Mouse (Mus musculus) spleen, postnatal 14 days (tissue): ENCODE data around the gene Sugp2.
"Not testable (repeated sequence)": the region's sequence is repeated elsewhere in the genome, so short reads cannot be mapped to it uniquely, and the experiment has no call there.

Source experiments
- DNase-seq, 2 experiments: peaks; one replicate each; pipeline ENCODE4 v3.0.0; 2021 to 2022; ENCODE audit warnings: low spot score in 2 of 2

Sugp2 gene

DNA sequence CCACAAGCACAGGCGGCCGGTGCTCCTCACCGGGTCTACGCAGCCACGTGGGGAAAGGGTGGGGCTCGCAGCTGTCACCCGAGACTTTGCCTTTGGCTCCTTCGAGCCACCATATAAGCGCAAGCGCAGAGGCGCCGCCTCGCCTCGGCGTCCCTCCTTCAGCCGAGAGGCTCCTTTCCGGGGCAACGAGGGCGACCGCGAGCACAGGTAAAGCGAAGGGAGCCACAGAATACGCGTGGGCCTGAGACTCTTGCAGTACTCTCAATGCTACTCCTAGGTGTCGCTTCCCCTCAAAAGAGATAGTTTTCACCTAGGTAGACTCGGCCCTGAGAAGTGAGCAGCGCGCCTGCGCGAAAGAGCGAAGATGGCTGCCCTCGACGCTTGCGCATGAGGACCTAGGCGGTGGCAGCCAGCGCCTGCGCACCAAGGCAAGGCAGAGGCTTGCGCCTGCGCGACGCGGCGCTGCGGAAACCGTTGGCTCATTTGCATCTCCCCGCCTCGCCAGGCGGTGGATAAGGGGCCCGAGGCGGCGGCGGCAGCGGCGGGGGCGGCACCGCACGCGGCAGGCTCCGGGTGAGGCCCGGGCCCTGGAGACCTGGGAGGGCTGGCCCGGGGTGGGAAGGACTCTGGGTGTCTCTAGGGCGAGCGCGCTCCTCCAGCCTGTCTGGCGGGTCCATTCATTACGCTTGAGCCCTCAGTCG, at the start of gene Sugp2, which contains the start of gene Armc6:
Gene Sugp2, plus strand, starts transcription at position 147 of the 701 bp plus-strand sequence.
Gene Armc6, minus strand, starts transcription at position 387 of the 701 bp plus-strand sequence.
- peak; percentile 93 for DNase-seq

DNA sequence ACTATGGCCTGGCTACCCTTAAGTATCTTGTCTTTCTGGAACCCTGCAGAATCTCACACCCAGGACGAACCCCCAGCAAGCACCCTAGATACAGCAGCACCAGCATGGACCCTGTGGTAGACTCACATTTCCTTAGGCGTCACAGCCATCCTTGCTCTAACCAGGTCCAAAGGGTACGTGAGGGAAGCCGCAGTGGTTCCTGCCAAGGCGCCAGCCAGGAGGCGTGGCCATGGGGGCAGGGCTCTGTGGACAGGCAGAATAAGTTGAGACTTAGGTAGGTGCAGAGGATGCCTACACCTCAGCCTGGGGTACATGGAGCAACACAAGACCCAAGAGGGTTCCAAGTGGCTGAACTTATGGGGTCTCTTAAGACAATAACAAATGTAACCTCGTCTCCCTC, 45.3 kb upstream of the Sugp2 start:
- no peak for DNase-seq

DNA sequence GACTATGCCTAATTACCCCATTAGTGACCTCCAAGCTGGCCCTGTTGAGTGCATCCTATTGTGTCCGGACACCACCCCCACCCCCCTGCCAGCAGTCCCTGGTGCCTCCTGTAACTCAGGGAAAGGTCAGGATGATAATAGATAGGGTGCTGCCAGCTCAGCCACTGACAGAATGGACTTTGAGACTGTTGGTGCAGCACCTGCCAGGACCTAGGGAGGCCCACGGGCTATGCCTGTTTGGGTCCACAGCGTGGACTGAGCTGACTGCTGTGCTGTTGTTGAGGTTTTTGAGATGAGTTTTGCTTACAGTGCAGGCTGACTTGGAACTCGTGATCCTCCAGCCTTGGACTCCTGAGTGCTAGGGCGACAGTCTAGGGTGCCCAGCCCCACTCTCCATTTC, 40.8 kb upstream of the Sugp2 start:
- no peak for DNase-seq

DNA sequence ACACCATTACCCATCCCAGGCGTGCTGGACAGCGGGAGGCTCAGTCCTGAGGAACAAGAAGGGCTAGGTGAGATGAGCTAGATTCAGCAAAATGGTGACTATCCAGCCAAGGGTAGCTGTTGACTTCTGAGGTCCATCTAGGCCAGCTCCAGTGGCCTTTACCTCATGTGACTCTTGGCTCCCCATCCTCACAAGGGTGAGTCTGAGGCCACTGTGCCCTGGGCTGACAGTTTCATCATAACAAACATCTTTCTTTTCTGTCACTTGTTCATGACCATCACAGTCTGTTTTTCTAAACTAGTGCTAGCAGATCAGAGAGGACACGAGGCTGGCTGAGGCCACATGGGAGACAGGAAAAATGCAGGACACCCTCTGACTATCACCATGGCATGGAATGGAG, 39.8 kb upstream of the Sugp2 start:
- no peak for DNase-seq

DNA sequence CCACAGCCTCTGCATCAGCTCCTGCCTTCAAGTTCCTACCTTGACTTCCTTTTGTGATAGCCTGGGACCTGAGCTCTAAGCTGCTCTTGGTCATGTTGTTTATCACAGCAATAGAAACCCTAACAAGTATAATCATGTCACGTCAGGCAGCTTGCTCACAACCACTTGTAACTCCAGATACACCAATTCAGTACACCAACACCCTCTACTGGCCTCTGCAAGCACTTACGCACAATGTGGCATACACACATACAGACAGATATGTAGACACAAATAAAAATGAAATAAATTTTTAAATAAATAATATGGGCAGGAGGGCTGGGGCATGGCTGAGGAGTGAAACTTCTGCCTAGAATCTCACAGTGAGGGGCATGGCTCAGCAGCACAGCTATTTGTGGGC, 38.3 kb upstream of the Sugp2 start:
- no peak for DNase-seq

DNA sequence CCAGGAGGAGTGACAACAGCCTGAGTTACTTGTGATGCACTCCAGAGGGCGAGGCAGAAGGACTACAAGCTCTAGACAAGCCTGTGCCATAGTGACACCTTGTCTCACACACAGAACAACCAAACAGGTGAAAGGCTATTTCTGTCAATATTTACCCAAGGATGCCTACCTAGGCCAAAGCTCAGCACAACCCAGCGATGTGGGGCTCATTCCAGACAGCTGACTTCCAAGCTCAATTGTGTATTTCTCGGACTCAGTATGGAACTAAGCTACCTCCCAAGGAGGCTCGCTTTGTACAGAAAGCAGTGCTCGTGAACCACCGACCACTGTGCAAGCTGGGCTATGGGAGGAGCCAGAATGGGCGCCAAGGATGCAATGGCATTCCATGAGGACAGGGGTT, 36.4 kb upstream of the Sugp2 start:
- DNase-seq, result no peak

DNA sequence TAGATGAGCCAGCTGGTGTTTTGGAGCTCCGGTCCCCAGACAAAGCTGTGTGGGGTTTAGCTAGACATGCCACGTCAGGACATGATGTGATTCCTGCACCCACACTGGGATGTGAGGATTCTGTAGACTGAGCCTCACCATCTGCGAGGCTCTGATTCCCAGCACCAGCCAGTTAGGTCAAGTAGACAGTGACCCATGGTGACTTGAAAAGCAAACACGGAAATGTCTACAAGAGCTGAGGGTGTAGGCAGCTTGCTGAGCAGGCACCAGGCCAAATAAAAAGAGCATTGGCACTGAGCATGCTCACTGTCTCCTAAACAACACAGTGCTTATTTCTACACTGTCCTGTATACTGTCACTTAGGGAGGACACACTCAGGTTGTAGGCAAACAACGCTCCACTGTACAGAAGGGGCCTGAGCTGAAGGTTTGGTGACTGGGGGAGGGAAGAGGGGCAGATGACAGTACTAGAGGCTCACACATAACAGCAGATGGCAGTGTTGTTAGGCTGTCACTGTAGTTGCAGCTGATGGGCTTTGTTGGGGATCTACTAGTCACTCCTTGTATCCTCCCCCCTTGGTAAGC, 33.8 kb upstream of the Sugp2 start:
- no peak for DNase-seq

DNA sequence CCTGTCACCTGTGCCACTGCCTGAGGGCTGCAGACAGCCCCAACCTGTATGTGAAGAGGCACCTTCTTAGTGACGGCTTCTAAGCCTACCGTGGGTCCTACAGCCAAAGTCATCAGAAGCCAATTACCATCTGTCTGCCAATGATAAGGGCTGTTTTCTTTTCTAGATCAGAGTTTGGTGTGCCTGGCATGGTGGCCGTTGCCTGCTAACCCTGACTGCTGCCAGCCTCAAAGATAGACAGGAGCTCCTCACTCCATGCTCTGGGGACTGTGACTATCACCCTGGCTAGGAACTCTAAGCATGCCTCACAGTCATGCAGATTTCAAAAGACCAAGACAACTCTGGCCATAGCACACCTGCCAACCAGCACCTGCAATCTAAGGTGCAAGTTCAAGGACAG, 32.6 kb upstream of the Sugp2 start:
- no peak for DNase-seq

DNA sequence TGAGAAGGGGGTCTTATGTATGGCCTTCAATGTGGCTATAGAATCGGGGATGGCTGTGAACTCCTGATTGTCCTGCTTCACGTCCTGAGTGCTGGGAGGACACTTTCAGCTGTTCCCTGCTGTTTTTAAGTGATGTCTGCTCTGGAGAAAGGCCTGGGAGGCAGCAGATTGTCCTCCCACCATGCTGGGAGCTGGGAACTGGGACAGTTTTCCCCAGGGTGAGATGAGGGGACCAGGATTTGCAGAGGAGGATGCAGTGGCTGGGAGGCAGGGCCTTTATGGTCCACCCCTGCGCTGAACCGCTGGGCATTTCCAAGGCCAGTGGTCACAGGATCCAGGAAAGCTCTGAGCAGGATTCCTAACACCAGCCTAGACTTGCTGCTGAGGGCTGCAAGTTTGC, 31.0 kb upstream of the Sugp2 start:
- DNase-seq, result no peak

DNA sequence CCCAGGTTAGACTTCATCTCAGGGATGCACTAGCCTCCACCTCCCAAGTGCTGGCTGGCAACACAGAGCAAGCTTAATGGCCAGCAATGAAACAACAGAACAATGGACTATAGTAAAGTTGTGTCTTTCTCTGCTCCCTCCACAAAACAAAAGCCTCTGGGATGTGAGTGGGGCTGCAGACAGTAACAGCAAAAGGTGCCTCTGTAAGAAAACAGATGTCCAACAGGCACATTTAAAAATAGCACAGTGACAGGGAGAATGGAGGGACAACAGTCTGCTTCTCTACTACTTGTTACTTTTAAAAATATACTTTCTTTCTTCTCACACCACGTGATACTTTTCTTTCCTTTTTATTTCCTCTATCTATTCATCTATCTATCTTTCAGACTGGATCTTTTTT, 29.3 kb upstream of the Sugp2 start:
- DNase-seq, result no peak

DNA sequence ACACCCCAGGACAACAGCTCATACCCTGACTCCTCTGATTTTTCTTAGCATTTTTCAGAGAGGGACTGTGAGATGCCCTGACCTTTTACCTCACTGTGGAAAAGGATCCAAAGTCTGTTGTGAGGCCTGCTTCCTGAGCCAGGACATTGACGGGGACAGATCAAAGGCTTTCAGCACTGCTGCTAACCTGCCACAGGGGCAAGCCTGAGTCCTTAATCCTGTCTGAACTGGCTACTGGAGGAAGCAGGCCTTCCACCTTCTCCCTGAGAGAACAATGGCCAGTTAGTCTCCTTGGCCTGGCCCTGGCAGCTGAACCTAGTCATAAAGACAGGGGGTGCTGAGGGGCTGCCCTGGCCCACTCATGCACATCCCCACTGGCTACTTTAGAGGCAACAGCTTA, 25.9 kb upstream of the Sugp2 start:
- no peak for DNase-seq

DNA sequence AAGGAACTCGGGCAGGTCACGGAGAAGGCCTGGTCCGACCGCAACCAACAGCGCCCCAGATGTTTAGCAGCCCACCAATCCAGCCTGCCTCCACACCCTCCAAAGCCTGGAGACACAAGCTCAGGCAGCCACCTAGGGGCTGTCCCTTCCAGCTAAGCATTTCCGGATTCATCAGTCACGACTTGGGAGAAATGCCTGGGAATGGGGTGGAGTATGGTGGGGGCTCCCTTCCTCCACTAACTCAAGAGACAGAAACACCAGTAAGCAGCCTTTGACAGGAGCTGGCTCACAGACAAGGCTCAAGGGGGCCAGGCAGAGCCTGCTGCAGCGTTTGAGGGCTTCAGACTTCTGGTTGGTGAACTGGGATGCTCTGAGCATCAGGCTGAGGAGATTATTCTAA, 23.5 kb upstream of the Sugp2 start:
- DNase-seq, result no peak

DNA sequence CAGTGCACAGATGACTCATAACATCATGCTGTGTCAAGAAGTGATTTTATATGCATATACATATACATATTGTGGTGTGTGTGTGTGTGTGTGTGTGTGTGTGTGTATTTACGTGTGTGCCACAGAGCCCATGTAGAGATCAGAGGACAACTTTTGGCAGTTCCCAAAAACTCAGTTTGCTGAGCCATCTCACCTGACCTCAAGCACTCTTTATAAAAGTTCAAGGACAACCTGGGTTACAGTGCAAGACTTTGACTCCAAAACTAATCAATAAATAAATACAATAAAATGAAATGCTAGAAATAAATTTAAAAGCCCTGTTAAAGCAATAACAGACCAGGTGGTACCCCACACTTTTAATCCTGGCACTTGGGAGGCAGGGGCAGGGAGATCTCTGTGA, 22.8 kb upstream of the Sugp2 start:
- no peak for DNase-seq

DNA sequence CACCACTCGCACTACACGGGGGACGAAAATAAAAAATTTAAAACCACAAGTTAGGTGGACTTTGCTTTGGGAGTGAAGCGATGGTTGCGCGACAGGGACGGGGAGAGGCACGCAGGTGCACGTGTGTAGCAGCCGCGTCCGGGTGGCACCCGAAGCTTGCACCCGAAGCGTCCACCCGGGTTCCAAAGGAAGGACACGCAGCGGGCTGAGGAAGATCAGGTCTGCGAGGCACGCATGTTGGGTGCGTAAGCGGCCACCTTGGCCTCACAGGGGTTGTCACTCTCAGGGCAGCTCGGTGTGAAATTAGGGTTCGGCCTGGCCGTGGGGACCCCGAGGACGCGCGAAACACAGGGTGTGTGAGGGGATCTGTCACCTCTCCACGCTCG, 22.3 kb upstream of the Sugp2 start:
- peak; percentile 14 to 50 for DNase-seq

DNA sequence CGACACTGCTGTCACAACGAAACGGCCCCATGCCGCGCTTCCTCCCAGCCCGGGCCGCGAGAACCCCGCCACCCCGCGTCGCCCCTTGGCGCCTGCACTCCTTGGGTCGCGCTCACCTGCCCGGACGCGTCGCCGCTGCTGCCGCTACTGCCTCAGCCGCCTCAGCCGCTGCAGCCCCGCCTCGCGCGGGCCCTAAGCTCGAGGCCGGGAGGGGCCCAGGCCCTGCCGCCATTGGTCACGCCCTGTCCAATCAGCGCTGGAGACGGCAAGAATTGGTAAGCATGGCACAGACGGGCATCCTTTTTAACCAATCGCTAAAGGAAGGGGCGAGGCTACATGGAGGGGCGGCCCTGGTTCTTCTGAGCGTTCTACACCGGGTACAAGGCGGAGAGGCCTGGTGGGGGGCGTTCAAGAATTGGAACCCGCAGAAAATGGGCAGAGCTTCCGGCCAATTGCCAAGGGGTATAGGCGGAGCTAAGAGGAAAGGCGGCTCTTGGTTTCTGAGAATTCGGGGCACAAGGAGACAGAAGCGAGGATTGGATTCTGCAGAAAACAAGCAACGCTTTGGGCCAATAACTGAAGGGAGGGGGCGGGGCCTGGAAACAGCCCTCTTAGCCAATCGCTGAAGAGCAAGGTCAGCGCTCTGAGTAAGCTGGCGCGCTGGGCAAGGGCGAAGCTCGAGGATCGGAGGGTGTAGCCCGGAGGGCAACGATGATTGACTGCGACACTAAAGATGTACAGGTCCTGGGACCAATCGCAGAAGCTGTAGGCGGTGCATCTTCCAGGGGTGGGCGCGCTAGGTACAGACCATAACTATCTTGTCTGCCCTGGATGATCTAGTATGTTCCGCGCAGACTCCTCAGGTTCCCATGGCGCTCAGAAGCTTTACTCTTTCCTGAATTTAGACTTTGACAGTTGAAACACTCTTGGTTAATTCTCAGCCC, 21.6 kb upstream of the Sugp2 start, which contains the start of gene Slc25a42:
Gene Slc25a42, minus strand, starts transcription at position 194 of the 944 bp plus-strand sequence.
- peak; percentile 87 to 90 for DNase-seq

DNA sequence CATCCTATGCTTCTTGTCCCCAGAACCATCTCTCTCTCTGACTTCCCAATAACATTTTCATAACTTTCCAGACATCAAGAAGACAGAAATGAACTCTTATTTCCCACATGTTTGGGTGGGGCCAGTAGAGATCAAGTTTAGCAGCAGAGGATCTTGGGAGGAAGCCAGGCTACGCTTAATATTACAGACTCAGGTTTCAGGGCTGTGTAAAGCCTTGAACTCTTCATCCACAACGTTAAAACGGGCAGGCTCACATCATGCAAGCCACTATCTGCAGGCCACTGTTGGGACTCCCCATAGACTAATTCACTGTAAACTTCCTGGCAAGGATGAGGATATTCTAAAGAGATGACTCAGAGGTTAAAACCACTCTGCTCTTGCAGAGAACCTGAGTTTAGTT, 19.6 kb upstream of the Sugp2 start:
- no peak for DNase-seq

DNA sequence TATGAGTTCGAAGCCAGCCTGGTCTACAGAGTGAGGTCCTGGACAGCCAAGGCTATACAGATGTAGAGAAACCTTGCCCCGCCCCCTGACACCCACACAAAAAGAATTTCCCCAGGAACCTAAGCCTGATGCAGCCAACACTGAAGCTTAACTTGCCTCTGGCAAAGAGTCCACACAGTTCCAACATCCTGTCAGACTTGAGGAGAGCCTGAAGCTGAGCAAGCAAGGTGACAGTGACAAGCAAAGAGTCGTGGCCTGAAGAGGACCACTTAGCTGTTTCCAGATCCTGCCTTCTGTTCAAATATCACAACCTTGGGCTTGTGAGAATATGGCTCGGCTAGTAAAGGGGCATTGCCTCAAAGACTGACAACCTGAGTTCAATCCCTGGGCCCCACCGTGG, 18.9 kb upstream of the Sugp2 start:
- DNase-seq, result no peak

DNA sequence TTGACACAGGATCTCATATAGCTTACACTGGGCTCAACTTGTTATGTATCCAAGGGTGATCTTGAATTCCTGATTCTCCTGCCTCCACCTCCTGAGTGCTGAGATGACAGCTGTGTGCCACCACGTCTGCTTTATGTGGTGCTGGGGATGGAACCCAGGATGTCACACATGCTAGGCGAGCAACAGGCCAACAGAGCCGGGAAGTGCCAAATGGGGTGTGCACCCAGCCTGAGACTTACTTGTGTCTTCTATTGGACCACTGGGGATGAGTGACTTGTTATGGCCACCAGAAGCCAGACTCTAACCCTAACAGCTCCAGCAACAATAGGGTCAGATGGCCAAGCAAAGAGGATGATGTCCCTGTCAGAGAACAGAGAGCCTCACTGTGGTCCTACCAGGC, 17.9 kb upstream of the Sugp2 start:
- not testable (repeated sequence) for DNase-seq

DNA sequence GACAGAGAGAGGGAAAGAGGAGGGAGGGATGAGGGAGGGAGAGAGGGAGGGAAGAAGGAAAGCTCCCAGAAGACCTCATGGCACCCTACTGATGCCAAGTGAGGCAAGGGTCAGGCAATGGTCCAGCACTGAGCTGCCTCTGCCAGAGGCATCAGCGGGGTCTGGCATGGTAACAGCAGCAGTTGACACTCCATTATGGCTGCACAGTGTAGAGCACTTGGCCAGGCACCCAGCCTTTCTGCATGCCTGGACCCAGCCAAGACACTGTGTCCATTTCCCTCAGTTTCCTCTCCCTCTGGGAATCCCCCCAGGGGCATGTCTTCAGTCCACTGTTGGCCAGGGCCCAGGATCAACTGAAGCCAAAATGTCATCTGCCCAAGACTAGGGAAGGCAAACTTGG, 17.5 kb upstream of the Sugp2 start:
- no peak for DNase-seq

DNA sequence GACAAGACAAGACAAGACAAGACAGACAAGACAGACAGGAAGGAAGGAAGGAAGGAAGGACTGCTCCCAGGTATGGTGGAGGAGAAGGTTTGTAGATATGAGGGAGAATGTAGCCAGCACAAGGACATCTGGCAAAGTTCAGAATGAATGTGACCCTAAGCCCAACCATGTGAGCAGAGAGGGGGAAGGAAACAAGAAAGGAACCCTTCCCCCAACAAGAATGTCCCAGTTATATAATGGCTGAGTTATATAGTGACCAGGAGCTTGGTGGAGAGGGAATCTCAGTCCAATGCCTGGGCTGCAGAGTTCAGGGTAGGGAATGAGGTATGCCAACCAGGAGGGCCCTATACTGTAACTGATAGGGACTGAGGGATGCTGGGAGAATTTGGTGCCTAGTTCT, 16.6 kb upstream of the Sugp2 start:
- no peak for DNase-seq

DNA sequence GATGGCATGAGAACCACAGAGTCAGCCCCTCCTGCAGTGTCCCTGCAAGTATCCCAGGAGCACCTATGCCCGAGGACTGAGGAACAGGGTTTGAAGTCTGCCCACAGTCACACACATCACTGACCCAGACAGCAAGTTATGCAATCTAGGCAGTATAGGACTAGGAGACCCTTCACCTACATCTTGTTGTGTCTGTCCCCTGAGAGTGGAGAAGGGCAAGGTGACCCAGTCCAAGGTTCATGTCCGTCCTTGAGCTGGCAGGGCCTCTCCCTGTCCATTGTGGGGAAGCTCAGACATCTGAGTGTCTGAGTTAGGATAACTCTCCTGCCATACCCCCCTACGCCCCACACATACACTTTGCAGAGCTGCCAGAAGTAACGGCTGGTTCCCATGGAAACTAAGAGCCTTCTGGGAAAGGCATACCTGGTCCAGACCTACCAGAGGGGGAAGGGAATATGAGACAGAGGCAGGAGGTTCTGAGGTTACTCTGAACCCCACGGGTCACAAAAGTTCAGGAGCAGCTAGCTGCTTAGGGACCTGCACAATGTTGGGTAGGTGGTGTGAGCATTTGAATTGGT, 14.8 kb upstream of the Sugp2 start:
- no peak for DNase-seq

DNA sequence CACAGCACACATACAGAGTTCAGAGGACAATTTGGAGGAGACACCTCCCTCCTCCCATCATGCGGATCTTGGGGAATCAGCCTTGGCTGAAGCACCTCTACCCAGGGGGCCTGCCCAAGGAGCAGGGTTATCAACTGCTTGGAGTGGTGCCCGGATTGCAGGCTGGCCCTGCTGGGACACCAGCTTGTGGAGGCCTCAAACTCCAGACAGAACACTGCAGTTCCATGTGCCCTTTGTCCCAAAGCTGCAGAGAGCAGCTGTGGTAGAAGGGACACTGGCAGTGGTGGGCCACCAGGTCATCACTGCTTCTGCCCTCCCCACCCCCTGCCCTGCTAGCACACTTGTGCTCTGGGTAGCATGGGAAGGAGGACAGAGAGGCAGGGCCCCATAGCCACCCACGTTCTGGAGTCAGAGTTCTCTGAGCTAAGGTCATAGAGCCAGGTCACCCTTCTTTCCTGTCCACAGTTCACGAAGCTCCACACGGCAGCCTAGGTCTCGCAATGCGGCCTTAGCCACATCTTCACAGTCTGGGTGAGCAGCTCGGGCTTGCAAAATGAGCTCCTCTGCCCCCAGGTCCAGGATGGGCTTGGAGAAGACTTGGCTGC, 13.7 kb upstream of the Sugp2 start:
- no peak for DNase-seq
